Mouse (Mus musculus) liver, embryonic 13.5 days (tissue): ENCODE data around the gene Pcsk7. TPM values are rescaled to one million over a fixed set of nuclear protein-coding genes. Genes with fewer than 3 reads are reported as not detected.

Source experiments
- ATAC-seq: fragments of 200-750 bp; cut with Nextera tagmentation; 2 replicates; pipeline ENCODE4 v1.8.0; 2017; ENCODE audit warnings: low read depth, mild to moderate bottlenecking, moderate number of reproducible peaks, moderate library complexity
- DNase-seq: peaks from one replicate; pipeline ENCODE4 v3.0.0; 2022
- H3K27ac ChIP-seq: fragments of 300-500 bp; sonication (generic); 2 replicates; pipeline ENCODE4 v1.5.1; 2015; ENCODE audit warnings: moderate library complexity, mild to moderate bottlenecking, inconsistent platforms
- H3K27me3 ChIP-seq: fragments of 300-500 bp; sonication (generic); 2 replicates; pipeline ENCODE4 v1.6.1; 2015; ENCODE audit warnings: mild to moderate bottlenecking, inconsistent platforms
- H3K36me3 ChIP-seq: fragments of 300-500 bp; sonication (generic); 2 replicates; pipeline ENCODE4 v1.6.1; 2015; ENCODE audit warnings: mild to moderate bottlenecking, inconsistent platforms
- H3K4me1 ChIP-seq: fragments of 300-500 bp; sonication (generic); replicated peaks from 2 replicates; pipeline ENCODE4 v1.6.1; 2015; ENCODE audit warnings: inconsistent platforms
- H3K4me2 ChIP-seq: fragments of 300-500 bp; sonication (generic); 2 replicates; pipeline ENCODE4 v1.6.1; 2015; ENCODE audit warnings: inconsistent platforms, mild to moderate bottlenecking, moderate library complexity
- H3K4me3 ChIP-seq: fragments of 300-500 bp; sonication (generic); replicated peaks from 2 replicates; pipeline ENCODE4 v1.5.1; 2015; ENCODE audit warnings: mild to moderate bottlenecking, inconsistent platforms
- H3K9ac ChIP-seq: fragments of 300-500 bp; sonication (generic); 2 replicates; pipeline ENCODE4 v1.6.1; 2015; ENCODE audit warnings: mild to moderate bottlenecking, inconsistent platforms
- H3K9me3 ChIP-seq: fragments of 300-500 bp; sonication (generic); replicated peaks from 2 replicates; pipeline ENCODE4 v1.6.1; 2016; ENCODE audit warnings: inconsistent platforms
- WGBS: fragments of 180-500 bp; shearing (Covaris S2); methylation state at CpG from one replicate; pipeline ENCODE4 v1.1.7; 2015; ENCODE audit not compliant: insufficient replicate concordance; 5-methylcytosine and 5-hydroxymethylcytosine counted together
- polyA plus RNA-seq: library from polyadenylated mRNA; unstranded; fragments of >200 nt; fragmentation: Nextera tagmentation; extraction: Ambion mirVana; gene quantifications from 2 replicates; pipeline ENCODE4 v1.2.1, GENCODE M21; 2015

Pcsk7 gene
- polyA plus RNA-seq: 7.4 and 7.7 TPM in 2 replicates

DNA sequence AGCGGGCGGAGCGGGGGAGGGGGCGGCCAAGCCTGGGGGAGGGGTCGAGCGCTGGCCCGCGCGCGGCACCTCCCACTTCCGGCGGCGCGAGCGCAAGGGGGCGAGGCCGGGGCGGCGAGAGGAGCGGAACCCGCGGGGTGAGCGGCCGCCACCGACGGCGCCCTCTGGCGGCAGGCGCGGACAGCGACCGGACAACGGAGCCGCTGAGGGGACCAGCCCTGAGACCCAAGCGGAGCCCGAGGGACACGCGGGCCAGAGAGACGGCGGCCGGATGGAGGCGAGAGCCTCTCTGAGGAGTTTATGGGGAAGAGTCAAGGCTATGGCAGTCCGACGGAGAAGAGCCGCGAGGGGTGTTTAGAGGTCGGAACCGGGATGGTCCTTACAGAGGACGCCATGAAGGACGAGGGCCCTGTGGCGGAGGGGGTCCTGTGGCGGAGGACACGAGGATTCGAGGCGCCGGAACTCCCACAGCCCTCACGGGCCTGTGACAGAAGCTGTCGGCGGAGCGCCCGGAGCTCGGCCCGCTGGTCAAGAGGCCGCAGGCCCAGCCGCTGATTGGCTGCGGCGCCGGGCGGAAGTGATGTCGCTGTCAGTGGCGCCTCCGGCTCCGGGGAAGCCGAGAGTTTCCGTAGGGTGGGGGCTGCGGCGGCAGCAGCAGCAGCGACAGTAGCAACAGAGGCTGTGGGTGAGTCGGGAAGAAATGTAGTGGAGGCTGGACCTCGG is at the start of gene Pcsk7, which contains the start of gene Rnf214:
Gene Pcsk7, plus strand, starts transcription at position 143 of the 723 bp plus-strand sequence.
Gene Rnf214, minus strand, starts transcription at position 557 of the 723 bp plus-strand sequence.
- peak; percentile 81 for DNase-seq
- Histone ChIP-seq H3K4me2 (peak within 1 kb of the TSS; percentile 92), H3K4me3 (peak within 1 kb of the TSS; percentile 96), H3K27ac (peak within 1 kb of the TSS; percentile 97), H3K9me3 (no peaks in the 10 kb centered on the region), H3K36me3 (peaks cover 39% of the 10 kb centered on the region), H3K27me3 (no peaks in the 10 kb centered on the region), H3K9ac (peak within 1 kb of the TSS; percentile 96), H3K4me1 (peaks cover 23% of the 10 kb centered on the region)
- peak; percentile 92 for ATAC-seq
- WGBS: under 1% methylated on average over 78 of the region's 80 CpGs

DNA sequence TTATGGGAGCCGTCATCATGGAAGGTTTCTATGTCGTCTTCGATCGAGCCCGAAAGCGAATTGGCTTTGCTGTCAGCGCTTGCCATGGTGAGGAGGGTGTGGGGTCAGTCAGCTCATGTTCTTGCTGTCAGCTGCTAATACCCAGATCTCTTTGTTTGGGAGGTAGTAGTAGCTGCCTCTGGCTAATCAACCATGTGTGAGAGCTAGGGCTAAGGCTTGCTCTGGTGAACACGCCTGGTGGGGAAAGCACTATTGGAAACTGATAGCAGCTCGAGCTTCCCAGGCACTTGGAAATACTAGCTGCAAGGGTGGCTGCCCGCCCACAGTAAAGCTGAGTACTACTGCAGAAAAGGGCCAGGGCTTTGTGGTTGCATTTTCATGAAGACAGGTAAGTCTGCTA is 46.9 kb upstream of the Pcsk7 start:
- 83% methylated on average over 10 of the region's 10 CpGs for WGBS
- Histone ChIP-seq H3K36me3 (peaks cover 58% of the 10 kb centered on the region), H3K4me2 (no peak overlapping the region), H3K4me3 (no peak overlapping the region), H3K9me3 (no peaks in the 10 kb centered on the region), H3K9ac (no peak overlapping the region), H3K4me1 (no peaks in the 10 kb centered on the region), H3K27ac (no peak overlapping the region), H3K27me3 (no peaks in the 10 kb centered on the region)
- ATAC-seq: no peak
- no peak for DNase-seq

DNA sequence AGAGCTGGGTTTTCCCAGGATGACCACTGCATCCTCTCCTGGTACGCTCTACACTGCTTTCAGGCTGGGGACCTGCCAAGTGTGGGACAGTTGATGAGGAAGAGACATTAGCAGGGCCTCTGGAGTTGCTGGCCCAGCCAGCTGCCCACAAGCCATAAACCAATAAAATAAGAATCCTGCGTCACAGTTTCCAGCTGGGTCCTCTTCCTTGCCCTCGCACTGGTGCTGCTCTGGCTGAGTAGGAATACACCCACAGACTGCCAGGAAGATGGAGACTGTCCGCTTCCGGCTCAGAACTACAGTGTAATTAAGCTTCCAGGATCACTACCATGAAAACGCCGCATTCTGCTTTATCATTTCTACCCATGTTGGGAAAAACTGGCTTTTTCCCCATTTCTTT is 44.5 kb upstream of the Pcsk7 start:
- WGBS: 84% methylated on average over 7 of the region's 7 CpGs
- H3K9ac ChIP-seq: no peak overlapping the region
- H3K4me1 ChIP-seq: no peaks in the 10 kb centered on the region
- H3K36me3 ChIP-seq: peaks cover 77% of the 10 kb centered on the region
- H3K9me3 ChIP-seq: no peaks in the 10 kb centered on the region
- no peak overlapping the region for H3K27ac ChIP-seq
- ATAC-seq (no peak), DNase-seq (no peak)
- H3K27me3 ChIP-seq: no peaks in the 10 kb centered on the region
- H3K4me3 ChIP-seq: no peak overlapping the region
- H3K4me2 ChIP-seq: no peak overlapping the region

DNA sequence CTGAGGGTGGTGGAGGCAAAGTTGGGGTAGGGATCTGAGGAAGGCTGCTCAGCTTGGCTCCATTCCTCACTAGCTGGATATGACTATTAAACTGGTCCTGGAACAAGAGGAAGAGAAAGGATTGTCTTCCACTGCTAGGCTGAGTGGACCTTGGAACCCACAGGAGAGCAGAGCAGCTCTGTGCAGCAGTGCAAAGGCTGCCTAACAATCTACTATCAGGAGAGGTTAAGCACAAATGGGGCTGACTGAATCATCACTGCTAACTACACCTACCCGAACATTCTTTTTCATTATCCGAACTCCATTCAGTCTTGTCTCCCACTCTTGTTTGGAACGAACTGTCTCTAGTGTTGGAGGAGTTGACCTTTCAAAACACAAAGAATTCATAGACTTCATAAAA is 37.1 kb upstream of the Pcsk7 start:
- WGBS: 87% methylated on average over 3 of the region's 3 CpGs
- Histone ChIP-seq H3K9ac (no peak overlapping the region), H3K4me3 (no peak overlapping the region), H3K27ac (no peak overlapping the region), H3K4me2 (no peak overlapping the region), H3K9me3 (no peaks in the 10 kb centered on the region), H3K27me3 (no peaks in the 10 kb centered on the region), H3K4me1 (no peaks in the 10 kb centered on the region), H3K36me3 (peaks cover 80% of the 10 kb centered on the region)
- ATAC-seq: no peak
- DNase-seq: no peak

DNA sequence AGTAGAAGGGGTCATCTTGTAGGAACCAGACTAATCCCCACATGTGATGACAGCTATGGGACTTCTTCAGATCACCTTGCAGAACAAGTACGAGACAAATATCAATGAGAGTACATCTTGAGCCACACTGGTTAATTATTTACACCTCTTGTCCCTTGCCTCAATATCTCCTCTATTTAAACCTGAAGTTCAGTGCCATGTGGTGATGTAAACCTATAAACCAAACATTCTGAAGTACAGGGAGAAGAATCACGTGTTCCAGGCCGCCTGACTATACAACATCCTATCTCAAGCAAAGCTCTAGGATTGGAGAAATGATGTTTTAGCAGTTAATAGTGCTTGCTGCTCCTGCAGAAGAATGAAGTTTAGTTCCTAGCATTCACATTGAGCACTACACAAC is 36.0 kb upstream of the Pcsk7 start:
- Histone ChIP-seq H3K27me3 (no peaks in the 10 kb centered on the region), H3K4me1 (no peaks in the 10 kb centered on the region), H3K9me3 (no peaks in the 10 kb centered on the region), H3K27ac (no peak overlapping the region), H3K9ac (no peak overlapping the region), H3K36me3 (peaks cover 73% of the 10 kb centered on the region), H3K4me2 (no peak overlapping the region), H3K4me3 (no peak overlapping the region)
- DNase-seq: no peak
- WGBS: 79% methylated on average over 3 of the region's 3 CpGs
- no peak for ATAC-seq

DNA sequence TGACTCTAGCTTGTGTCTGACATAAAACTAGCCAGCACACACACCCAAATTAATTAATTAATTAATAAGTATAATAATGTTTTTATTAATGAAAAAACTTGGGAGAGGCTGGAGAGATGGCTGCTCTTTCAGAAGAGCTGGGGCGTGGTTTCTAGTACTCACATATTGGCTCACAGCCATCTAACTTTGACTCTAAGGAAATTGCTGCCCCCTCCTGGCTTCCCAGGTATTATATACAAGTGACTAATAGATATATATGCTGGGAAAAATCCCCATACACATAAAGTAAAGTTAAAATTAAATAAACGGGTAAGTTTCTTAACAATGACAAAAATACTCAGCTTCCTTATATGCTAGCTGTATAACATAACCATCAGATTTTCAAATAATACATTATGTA is 28.4 kb upstream of the Pcsk7 start:
- H3K27me3 ChIP-seq: no peaks in the 10 kb centered on the region
- DNase-seq (no peak), ATAC-seq (no peak)
- no peak overlapping the region for H3K9ac ChIP-seq
- H3K9me3 ChIP-seq: no peaks in the 10 kb centered on the region
- H3K4me1 ChIP-seq: no peaks in the 10 kb centered on the region
- 66% methylated on average over 2 of the region's 2 CpGs for WGBS
- H3K4me2 ChIP-seq: no peak overlapping the region
- H3K36me3 ChIP-seq: peaks cover 36% of the 10 kb centered on the region
- H3K27ac ChIP-seq: no peak overlapping the region
- no peak overlapping the region for H3K4me3 ChIP-seq

DNA sequence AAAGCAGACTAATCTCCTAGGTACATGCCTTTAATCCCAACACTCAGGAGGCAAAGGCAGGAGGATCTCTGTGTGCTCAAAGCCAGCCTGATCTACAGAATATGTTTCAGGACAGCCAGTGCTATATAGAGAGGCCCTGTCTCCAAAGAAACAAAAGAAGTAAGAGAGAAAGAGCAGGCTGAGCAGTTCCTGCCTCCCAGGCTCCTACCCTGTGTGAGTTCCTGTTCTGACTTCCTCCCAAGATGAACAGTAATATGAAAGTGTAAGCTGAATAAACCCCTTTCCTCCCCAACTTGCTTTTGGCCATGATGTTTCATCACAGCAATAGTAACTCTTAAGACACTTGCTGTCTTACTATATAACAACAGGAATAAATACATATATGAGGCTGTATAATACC is 12.6 kb upstream of the Pcsk7 start:
- H3K4me2 ChIP-seq: no peak overlapping the region
- H3K4me1 ChIP-seq: no peaks in the 10 kb centered on the region
- DNase-seq (no peak), ATAC-seq (no peak)
- H3K27me3 ChIP-seq: no peaks in the 10 kb centered on the region
- no peak overlapping the region for H3K4me3 ChIP-seq
- peaks cover 74% of the 10 kb centered on the region for H3K36me3 ChIP-seq
- no peak overlapping the region for H3K27ac ChIP-seq
- no peak overlapping the region for H3K9ac ChIP-seq
- H3K9me3 ChIP-seq: no peaks in the 10 kb centered on the region

DNA sequence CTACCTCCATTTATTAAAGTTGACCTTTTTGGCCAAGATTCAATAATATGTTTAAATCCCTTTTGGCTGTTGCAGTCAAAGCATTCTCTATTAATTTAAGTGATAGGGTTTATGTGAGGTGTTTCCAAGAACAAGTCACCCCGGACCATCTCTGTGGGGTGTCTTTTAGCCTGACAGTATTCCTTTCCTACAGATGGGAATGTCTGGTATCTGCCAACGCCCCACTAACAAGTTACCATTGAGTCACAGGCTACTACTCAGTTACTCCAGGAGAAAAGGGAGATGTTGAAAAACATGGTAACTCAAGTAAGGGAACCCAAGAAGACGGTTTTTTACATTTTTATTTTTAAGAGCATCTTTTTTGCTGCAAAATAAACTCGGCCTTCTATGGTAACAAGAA is 1.1 kb upstream of the Pcsk7 start:
- Histone ChIP-seq H3K4me2 (peak overlapping the region; percentile 92), H3K27me3 (no peaks in the 10 kb centered on the region), H3K36me3 (peaks cover 25% of the 10 kb centered on the region), H3K9ac (peak overlapping the region; percentile 96), H3K4me3 (peak overlapping the region; percentile 96), H3K4me1 (peaks cover 23% of the 10 kb centered on the region), H3K27ac (peak overlapping the region; percentile 97), H3K9me3 (no peaks in the 10 kb centered on the region)
- WGBS: 67% methylated on average over 4 of the region's 4 CpGs
- no peak for ATAC-seq
- DNase-seq: no peak

DNA sequence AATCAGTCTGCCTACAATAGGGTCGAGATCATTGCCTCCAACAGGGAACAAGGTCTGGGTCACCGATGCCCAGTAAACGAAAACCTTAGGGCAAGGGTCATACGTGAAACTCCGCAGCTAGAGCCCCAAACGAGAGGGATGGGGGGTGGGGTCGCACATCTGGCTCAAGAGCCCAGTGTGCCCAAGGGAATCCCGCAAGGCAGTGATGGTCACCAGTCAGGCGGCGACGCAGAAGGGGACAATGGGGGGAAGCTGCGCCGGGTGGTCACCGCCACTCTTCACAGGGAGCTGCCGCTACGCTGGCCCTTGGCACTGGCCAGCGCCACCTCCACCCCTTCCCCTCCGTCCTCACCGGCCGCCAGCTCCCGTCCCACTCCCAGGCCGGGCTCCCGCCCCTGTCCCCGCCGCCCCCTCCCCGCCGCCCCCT is 473 bp upstream of the Pcsk7 start:
- no peaks in the 10 kb centered on the region for H3K27me3 ChIP-seq
- DNase-seq (peak; percentile 8), ATAC-seq (peak; percentile 29)
- under 1% methylated on average over 12 of the region's 27 CpGs for WGBS
- peak overlapping the region; percentile 96 for H3K9ac ChIP-seq
- peak overlapping the region; percentile 96 for H3K4me3 ChIP-seq
- H3K27ac ChIP-seq: peak overlapping the region; percentile 97
- no peaks in the 10 kb centered on the region for H3K9me3 ChIP-seq
- H3K4me1 ChIP-seq: peaks cover 23% of the 10 kb centered on the region
- H3K36me3 ChIP-seq: peaks cover 32% of the 10 kb centered on the region
- peak overlapping the region; percentile 92 for H3K4me2 ChIP-seq

DNA sequence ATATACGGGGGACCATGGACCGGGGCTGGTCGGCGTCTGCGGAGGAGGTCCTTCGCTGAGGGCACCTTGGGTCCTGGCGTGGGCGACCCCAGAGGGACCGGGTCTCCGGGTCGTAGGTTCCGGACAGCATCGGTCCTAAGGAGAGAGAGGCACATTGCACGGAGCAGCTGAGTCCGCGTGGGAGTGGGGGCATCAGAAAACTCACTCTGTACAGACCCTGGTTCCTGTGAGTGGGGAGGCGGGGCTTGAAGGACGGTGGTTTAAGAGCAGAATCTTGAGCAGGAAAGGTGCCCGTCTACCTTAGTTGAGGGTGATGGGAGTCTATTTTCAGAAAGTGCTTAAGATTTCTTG is 756 bp downstream of the Pcsk7 start:
- ATAC-seq (peak; percentile 45), DNase-seq (no peak)
- H3K4me2 ChIP-seq: peak overlapping the region; percentile 92
- H3K27me3 ChIP-seq: no peaks in the 10 kb centered on the region
- peak overlapping the region; percentile 96 for H3K4me3 ChIP-seq
- H3K9me3 ChIP-seq: no peaks in the 10 kb centered on the region
- peaks cover 40% of the 10 kb centered on the region for H3K36me3 ChIP-seq
- under 1% methylated on average over 19 of the region's 19 CpGs for WGBS
- peak overlapping the region; percentile 96 for H3K9ac ChIP-seq
- peak overlapping the region; percentile 97 for H3K27ac ChIP-seq
- H3K4me1 ChIP-seq: peaks cover 23% of the 10 kb centered on the region

DNA sequence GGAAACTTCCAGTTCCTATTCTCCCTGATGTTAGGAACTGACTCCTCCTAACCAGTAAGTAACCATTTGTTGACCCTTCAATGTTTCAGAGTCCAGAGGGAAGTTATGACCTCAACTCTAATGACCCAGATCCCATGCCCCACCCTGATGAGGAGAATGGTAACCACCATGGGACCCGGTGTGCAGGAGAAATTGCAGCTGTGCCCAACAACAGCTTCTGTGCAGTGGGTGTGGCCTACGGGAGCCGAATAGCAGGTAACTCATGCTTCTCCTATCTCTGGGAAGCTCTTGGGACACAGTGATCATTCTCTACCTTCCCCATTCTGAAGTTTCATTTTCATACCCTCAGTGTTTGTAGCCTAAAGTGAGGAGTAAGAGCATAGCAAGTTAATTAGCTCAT is 4.7 kb downstream of the Pcsk7 start:
- no peak overlapping the region for H3K9ac ChIP-seq
- WGBS: 69% methylated on average over 3 of the region's 3 CpGs
- H3K4me2 ChIP-seq: no peak overlapping the region
- no peak overlapping the region for H3K27ac ChIP-seq
- peaks cover 10% of the 10 kb centered on the region for H3K4me1 ChIP-seq
- H3K9me3 ChIP-seq: no peaks in the 10 kb centered on the region
- DNase-seq (no peak), ATAC-seq (no peak)
- no peaks in the 10 kb centered on the region for H3K27me3 ChIP-seq
- H3K4me3 ChIP-seq: no peak overlapping the region
- H3K36me3 ChIP-seq: peaks cover 69% of the 10 kb centered on the region

DNA sequence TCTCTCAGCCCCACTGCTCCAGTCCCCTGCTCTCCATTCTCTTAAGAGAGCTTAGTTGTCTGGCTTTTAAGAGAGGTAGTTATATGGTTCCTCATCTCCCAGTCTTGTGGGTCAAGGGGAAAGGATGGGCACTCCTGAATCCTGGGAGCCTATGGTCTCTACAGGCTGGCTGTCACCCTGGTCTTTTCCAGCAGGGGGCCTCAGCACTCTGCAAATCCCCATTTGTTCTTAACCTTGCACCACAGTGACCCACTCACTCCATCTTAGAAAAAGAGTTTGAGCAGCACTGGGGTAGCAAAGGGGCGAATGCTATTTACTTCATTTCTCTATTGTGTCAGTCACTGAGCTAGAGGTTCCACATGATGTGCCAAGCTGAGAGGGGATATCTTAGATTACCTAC is 5.4 kb downstream of the Pcsk7 start:
- H3K27ac ChIP-seq: no peak overlapping the region
- no peak overlapping the region for H3K4me2 ChIP-seq
- no peak overlapping the region for H3K4me3 ChIP-seq
- no peaks in the 10 kb centered on the region for H3K27me3 ChIP-seq
- H3K9me3 ChIP-seq: no peaks in the 10 kb centered on the region
- WGBS: 53% methylated on average over 1 of the region's 1 CpGs
- peaks cover 10% of the 10 kb centered on the region for H3K4me1 ChIP-seq
- DNase-seq: peak; percentile 26
- no peak for ATAC-seq
- H3K9ac ChIP-seq: no peak overlapping the region
- peaks cover 76% of the 10 kb centered on the region for H3K36me3 ChIP-seq
